Mouse (Mus musculus) heart, embryonic 16.5 days (tissue): Measurements from ENCODE around the gene Mpdu1. TPM values are rescaled to one million over a fixed set of nuclear protein-coding genes. Genes with fewer than 3 reads are reported as not detected.

Experiments
- ATAC-seq: fragments of 200-750 bp; cut with Nextera tagmentation; replicated peaks from 2 replicates; pipeline ENCODE4 v1.8.0; 2017; ENCODE audit warnings: moderate number of reproducible peaks; ENCODE audit not compliant: insufficient read depth, low FRiP score; ENCODE audit errors: extremely low read depth
- H3K27ac ChIP-seq: fragments of 300-500 bp; sonication (generic); 2 replicates; pipeline ENCODE4 v1.5.1; 2014; ENCODE audit warnings: mild to moderate bottlenecking, low read length, control low read depth, moderate library complexity
- H3K27me3 ChIP-seq: fragments of 300-500 bp; sonication (generic); 2 replicates; pipeline ENCODE4 v1.6.1; 2014; ENCODE audit warnings: low read length, mixed read lengths; ENCODE audit not compliant: control insufficient read depth, insufficient read depth
- H3K36me3 ChIP-seq: fragments of 300-500 bp; sonication (generic); 2 replicates; pipeline ENCODE4 v1.6.1; 2014; ENCODE audit not compliant: control insufficient read depth, insufficient read depth
- H3K4me1 ChIP-seq: fragments of 300-500 bp; sonication (generic); 2 replicates; pipeline ENCODE4 v1.6.1; 2014; ENCODE audit warnings: low read length, mixed read lengths; ENCODE audit not compliant: control insufficient read depth, insufficient read depth
- H3K4me2 ChIP-seq: fragments of 300-500 bp; sonication (generic); 2 replicates; pipeline ENCODE4 v1.6.1; 2014; ENCODE audit warnings: low read depth, mild to moderate bottlenecking, control low read depth, low read length
- H3K4me3 ChIP-seq: fragments of 300-500 bp; sonication (generic); 2 replicates; pipeline ENCODE4 v1.5.1; 2014; ENCODE audit warnings: mild to moderate bottlenecking, control low read depth, low read length
- H3K9ac ChIP-seq: fragments of 300-500 bp; sonication (generic); 2 replicates; pipeline ENCODE4 v1.6.1; 2014; ENCODE audit warnings: low read length, control low read depth
- H3K9me3 ChIP-seq: fragments of 300-500 bp; sonication (generic); replicated peaks from 2 replicates; pipeline ENCODE4 v1.6.1; 2016; ENCODE audit warnings: low read length; ENCODE audit not compliant: control insufficient read depth
- WGBS: fragments of 180-500 bp; shearing (Covaris S2); extraction: QIAGEN DNeasy Blood & Tissue Kit; methylation state at CpG from one replicate; pipeline ENCODE4 v1.1.7; 2014; 5-methylcytosine and 5-hydroxymethylcytosine counted together
- polyA plus RNA-seq: library from polyadenylated mRNA; unstranded; fragments of >200 nt; fragmentation: Nextera tagmentation; extraction: Ambion mirVana; gene quantifications from 2 replicates; pipeline ENCODE4 v1.2.1, GENCODE M21; 2015

The Mpdu1 gene
- polyA plus RNA-seq, 1 experiment from 2014 or later, result 40.1 TPM

GRCm38 (mm10) chr11:69693421-69693965 lies 31.1 kb upstream of the Mpdu1 start:
- no peak overlapping the region for H3K4me3 ChIP-seq
- WGBS, result 46% methylated on average over 11 of the region's 11 CpGs
- H3K4me1 ChIP-seq, result peaks cover 11% of the 10 kb centered on the region
- no peak for ATAC-seq
- no peaks in the 10 kb centered on the region for H3K27me3 ChIP-seq
- H3K9ac ChIP-seq, result no peak overlapping the region
- no peaks in the 10 kb centered on the region for H3K36me3 ChIP-seq
- H3K9me3 ChIP-seq, result no peaks in the 10 kb centered on the region
- no peak overlapping the region for H3K27ac ChIP-seq
- no peak overlapping the region for H3K4me2 ChIP-seq

DNA sequence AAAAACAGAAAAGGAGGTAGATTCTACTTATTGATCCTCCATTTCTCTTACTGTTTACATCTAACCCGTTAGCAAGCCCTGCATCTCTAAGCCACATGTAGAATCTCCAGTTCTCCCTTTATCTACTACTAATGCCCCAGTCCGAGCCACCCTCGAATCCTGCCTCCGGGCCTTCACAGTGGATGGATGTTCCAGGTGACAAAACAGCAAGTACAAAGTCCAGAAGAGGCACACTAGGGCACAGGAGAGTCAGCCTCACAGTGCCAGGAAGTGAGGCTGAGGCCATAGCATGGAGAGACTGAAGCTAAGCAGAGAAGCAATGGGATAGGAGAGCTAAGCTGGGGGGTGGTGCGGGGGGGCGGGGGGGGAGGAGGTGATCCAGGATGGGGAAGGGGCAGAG lies 30.4 kb upstream of the Mpdu1 start:
- WGBS, result 81% methylated on average over 6 of the region's 6 CpGs
- Histone ChIP-seq H3K36me3 (no peaks in the 10 kb centered on the region), H3K4me2 (no peak overlapping the region), H3K27me3 (no peaks in the 10 kb centered on the region), H3K4me3 (no peak overlapping the region), H3K9ac (no peak overlapping the region), H3K9me3 (no peaks in the 10 kb centered on the region), H3K27ac (no peak overlapping the region), H3K4me1 (peaks cover 11% of the 10 kb centered on the region)
- no peak for ATAC-seq

DNA sequence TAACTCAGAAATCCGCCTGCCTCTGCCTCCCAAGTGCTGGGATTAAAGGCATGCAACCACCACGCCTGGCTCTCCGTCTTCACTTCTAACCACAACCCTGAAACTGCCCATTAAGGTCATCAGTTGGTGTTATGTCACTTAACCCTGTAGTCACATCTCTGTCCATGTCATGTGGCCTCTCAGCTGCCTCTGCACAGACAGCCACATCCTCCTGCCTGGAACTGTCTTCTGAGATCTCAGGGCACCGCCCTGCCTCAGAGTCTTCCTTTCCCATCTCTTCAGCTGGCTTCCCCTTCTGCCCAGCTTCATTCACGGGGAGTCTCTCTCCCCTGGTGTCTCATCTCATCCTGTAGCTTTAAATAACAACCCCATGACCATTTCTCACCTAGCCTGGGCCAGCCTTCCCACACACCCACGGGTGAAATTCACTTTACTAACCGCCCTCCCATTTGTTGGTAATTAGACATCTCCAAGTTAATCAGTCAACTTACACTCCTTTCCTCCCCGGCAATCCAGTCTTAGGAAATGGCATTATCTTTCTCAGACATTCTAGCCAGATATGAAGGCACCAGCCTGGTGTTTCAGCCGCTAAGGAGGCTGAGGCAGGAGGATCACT lies 29.9 kb upstream of the Mpdu1 start:
- Histone ChIP-seq H3K9me3 (no peaks in the 10 kb centered on the region), H3K4me3 (no peak overlapping the region), H3K36me3 (no peaks in the 10 kb centered on the region), H3K4me2 (no peak overlapping the region), H3K27me3 (no peaks in the 10 kb centered on the region), H3K27ac (no peak overlapping the region), H3K4me1 (peaks cover 11% of the 10 kb centered on the region), H3K9ac (no peak overlapping the region)
- no peak for ATAC-seq
- 65% methylated on average over 9 of the region's 9 CpGs for WGBS

DNA sequence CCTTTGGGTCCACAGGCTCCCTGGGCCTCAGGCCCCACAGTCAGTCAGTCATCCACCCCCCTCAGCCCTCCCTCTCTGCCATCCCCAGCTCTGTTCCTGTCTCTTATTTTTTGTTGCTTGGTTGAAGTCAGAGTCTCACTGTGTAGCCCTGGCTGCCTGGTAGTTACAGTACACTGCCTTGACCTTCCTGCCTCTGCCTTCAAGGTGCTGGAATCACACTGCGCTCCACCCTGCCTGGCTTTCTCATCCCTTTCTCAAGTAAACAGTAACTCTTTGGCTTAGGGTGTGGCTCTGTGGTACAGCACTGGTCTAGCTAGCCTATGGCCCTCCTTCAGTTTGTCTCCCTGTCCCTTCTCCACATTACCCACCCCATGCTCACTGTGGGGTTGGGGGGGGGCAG lies 27.4 kb upstream of the Mpdu1 start:
- no peak for ATAC-seq
- H3K4me1 ChIP-seq, result peaks cover 14% of the 10 kb centered on the region
- WGBS, result 95% methylated on average over 1 of the region's 1 CpGs

DNA sequence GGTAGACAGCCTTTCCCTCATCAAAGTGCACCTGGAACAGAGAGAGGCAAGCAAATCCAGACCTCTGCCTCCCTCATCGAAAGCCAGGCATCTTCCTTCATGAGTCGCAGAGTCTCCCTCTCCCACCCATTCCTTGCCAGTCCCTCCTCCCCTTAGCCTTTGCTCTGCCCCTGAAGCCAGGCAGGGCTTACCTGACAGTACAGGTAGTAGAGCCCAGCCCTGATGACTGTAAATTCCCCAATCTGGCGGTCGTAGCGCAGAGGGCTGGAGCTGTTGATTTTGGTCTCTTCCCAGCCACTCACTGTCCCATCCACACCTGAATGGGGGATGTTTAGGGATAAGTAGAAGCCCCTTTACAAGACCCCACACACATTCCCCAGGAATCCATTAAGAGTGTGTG lies 24.6 kb upstream of the Mpdu1 start:
- H3K4me2 ChIP-seq, result no peak overlapping the region
- 53% methylated on average over 5 of the region's 5 CpGs for WGBS
- ATAC-seq, result no peak
- no peaks in the 10 kb centered on the region for H3K27me3 ChIP-seq
- H3K9me3 ChIP-seq, result no peaks in the 10 kb centered on the region
- H3K9ac ChIP-seq, result no peak overlapping the region
- no peak overlapping the region for H3K4me3 ChIP-seq
- no peak overlapping the region for H3K27ac ChIP-seq
- H3K4me1 ChIP-seq, result peaks cover 19% of the 10 kb centered on the region
- H3K36me3 ChIP-seq, result no peaks in the 10 kb centered on the region

More for the DNA sequence above, 27.4 kb upstream of the Mpdu1 start:
- H3K4me2 ChIP-seq, result no peak overlapping the region
- no peaks in the 10 kb centered on the region for H3K27me3 ChIP-seq
- H3K9ac ChIP-seq, result no peak overlapping the region
- H3K27ac ChIP-seq, result no peak overlapping the region
- H3K36me3 ChIP-seq, result no peaks in the 10 kb centered on the region
- H3K4me3 ChIP-seq, result no peak overlapping the region
- H3K9me3 ChIP-seq, result no peaks in the 10 kb centered on the region

- peak overlapping the region; percentile 18; the same call in 1 of the 2 replicates for H3K4me2 ChIP-seq
- no peaks in the 10 kb centered on the region for H3K36me3 ChIP-seq
- no peaks in the 10 kb centered on the region for H3K9me3 ChIP-seq
- peak overlapping the region; percentile 86 for H3K27ac ChIP-seq
- peak overlapping the region; percentile 4; the same call in 1 of the 2 replicates for H3K9ac ChIP-seq
- no peak for ATAC-seq
- no peaks in the 10 kb centered on the region for H3K27me3 ChIP-seq
- H3K4me3 ChIP-seq, result no peak overlapping the region
- peaks cover 19% of the 10 kb centered on the region for H3K4me1 ChIP-seq
- WGBS, result 20% methylated on average over 4 of the region's 4 CpGs
Observed at GRCm38 (mm10) chr11:69686377-69686776, 23.9 kb upstream of the Mpdu1 start.

DNA sequence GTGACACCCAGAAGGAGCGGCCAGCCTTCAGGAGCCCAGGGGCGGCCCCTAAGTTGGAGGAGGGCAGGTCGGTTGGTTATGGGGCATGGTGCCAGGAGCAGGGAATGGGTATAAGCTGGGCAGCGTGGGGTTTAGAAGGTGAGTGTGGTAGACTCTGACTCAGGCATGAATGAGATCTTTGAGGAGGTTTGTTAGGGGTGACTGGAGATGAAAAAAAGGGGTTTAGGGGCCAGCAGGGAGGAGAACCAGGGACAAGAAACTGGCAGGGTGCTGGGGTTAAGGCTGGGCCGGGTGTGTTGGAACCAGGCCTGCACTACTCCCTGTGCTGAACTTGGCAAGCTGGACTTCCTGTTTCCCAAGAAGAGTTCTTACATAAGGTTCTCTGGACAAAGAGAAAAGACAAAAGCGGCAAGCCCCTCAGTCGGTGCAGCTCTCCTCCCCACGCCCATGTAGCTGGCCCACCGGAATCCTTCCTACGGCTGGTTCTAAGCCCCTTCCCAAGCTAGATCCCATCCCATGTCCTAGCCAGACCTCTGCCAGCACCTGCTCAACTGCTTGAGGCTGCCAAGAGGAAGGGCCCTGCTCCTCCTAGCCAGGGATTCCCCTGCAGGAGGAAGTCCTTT lies 23.2 kb upstream of the Mpdu1 start, which contains the start of gene Tnfsf13:
TSS of gene Tnfsf13 (minus strand) at position 259 of the 623 bp plus-strand sequence.
- H3K9ac ChIP-seq, result peak within 1 kb of the TSS; percentile 54
- H3K27ac ChIP-seq, result peak within 1 kb of the TSS; percentile 86
- 56% methylated on average over 10 of the region's 10 CpGs for WGBS
- H3K36me3 ChIP-seq, result no peaks in the 10 kb centered on the region
- no peak; the same call in 1 of the 2 replicates for ATAC-seq
- no peaks in the 10 kb centered on the region for H3K9me3 ChIP-seq
- no peaks in the 10 kb centered on the region for H3K27me3 ChIP-seq
- peaks cover 24% of the 10 kb centered on the region for H3K4me1 ChIP-seq
- peak within 1 kb of the TSS; percentile 18 for H3K4me2 ChIP-seq
- no peak within 1 kb of the TSS for H3K4me3 ChIP-seq

- 0 out of 2 replicates have a peak overlapping the region, but pooled peaks have one; percentile 32 for H3K9ac ChIP-seq
- 86% methylated on average over 6 of the region's 6 CpGs for WGBS
Observed at GRCm38 (mm10) chr11:69684936-69685335, 22.5 kb upstream of the Mpdu1 start.

DNA sequence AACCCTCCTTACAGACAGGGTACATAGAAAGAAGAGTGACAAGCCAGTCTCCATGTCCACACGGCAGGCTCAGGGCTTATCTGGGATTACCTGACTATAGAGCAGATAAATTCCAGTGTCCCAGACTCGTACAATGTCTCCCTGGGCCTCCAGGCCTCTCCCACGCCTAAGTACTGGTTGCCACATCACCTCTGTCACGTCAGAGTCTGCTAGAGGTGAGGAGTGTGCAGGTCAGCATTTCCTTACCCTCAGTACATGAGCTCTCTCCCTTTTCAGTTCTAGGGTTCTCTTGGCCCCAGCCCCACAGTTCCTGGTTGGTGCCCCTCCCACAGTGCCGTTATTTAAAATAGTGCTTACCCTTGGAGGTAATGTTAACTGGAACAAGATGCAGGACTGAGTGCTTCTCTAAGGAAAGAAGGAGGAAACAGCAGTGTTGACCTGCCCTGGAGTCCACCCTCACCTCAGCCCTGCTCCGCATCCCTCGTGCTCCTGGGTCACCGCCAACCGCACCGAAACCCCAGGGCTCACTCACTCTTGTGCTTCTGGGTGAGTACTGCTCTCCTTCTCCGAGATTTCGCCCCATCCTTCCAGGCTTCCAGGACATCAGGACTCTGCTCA lies 21.8 kb upstream of the Mpdu1 start:
- 74% methylated on average over 12 of the region's 12 CpGs for WGBS
- Histone ChIP-seq H3K9me3 (no peaks in the 10 kb centered on the region), H3K9ac (no peak overlapping the region), H3K4me3 (no peak overlapping the region), H3K4me1 (peaks cover 31% of the 10 kb centered on the region), H3K36me3 (peaks cover 4% of the 10 kb centered on the region; the same call in 1 of the 2 replicates), H3K4me2 (no peak overlapping the region), H3K27ac (no peak overlapping the region), H3K27me3 (no peaks in the 10 kb centered on the region)
- no peak for ATAC-seq

More at GRCm38 (mm10) chr11:69684936-69685335, 22.5 kb upstream of the Mpdu1 start:
- no peaks in the 10 kb centered on the region for H3K36me3 ChIP-seq
- no peak overlapping the region for H3K4me2 ChIP-seq
- ATAC-seq, result no peak
- peak overlapping the region; percentile 86 for H3K27ac ChIP-seq
- peaks cover 27% of the 10 kb centered on the region for H3K4me1 ChIP-seq
- no peak overlapping the region for H3K4me3 ChIP-seq
- no peaks in the 10 kb centered on the region for H3K27me3 ChIP-seq
- H3K9me3 ChIP-seq, result no peaks in the 10 kb centered on the region
